Mouse (Mus musculus) embryonic stem cell, embryonic (primary cell): ENCODE measurements around the gene Plet1.

Experiments used
- CTCF ChIA-PET, 4 experiments: fragments of 300-600 bp in 2 of 4; fragments of 350-600 bp in 2 of 4; sonication (Branson Sonifier 250); formaldehyde crosslinking; loops; one replicate each; lab custom pipeline; 2022; ENCODE audit warnings: inconsistent platforms in 2 of 4; lab: Charles Lee
- POLR2A ChIA-PET, 4 experiments: fragments of 300-600 bp in 2 of 4; fragments of 350-600 bp in 2 of 4; sonication (Branson Sonifier 250); formaldehyde crosslinking; loops; one replicate each; lab custom pipeline; 2022; ENCODE audit warnings: antibody characterized with exemption in 4 of 4, inconsistent platforms in 1 of 4; lab: Charles Lee

The Plet1 gene

DNA sequence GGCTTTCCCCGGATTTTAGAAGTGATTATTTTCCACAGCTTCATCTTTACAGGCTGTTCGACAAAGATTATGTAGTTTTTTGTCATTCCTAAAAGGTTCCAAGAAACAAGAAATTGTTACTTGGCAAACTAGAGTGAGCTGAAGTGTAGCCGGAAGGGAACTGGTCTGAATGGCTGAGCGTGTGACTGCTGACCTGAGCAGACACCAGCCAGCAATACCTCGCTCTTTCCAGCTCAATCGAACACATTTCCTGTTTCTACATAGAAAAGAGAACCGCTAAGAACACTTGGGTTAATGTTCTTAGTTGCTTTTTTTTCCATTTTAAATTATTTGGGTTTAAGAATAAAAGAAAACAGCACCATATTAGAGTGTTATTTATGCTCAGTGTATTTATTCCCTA lies 45.8 kb downstream of the Plet1 start:
- CTCF ChIA-PET = interaction anchor here in 1 of 4 experiments (1.6 kb wide), 1 partner anchor 12 kb away, joined by 5 read pairs; the partner anchor contains the start of gene Pts
- POLR2A ChIA-PET = interaction anchor here in 1 of 4 experiments (1.2 kb wide), 1 partner anchor 90 kb away, joined by 3 read pairs; no protein-coding TSS in a partner anchor

DNA sequence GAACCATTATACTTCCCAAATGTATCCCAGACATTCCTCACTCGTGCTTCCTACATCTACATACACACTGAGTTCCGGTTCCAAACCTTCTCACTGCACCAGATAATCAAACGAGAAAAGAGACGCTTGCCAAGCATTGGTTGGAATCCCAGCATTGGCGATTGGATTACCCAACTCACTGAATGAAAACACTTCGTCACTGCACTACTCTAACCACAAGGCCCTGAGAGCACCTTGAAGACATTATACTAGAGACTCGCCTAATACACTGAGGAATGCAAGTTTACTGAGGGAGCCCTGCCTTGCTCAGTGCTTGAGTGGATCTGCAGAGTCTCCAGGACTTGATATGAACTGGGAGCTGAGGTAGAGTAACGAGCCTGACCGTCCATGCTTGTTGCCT lies 48.1 kb downstream of the Plet1 start:
- CTCF ChIA-PET = no interaction called here
- POLR2A ChIA-PET = no interaction called here

- ChIA-PET CTCF (no interaction called here), POLR2A (no interaction called here)
Measured at GRCm38 (mm10) chr9:50547859-50548478, 53.6 kb downstream of the Plet1 start.

DNA sequence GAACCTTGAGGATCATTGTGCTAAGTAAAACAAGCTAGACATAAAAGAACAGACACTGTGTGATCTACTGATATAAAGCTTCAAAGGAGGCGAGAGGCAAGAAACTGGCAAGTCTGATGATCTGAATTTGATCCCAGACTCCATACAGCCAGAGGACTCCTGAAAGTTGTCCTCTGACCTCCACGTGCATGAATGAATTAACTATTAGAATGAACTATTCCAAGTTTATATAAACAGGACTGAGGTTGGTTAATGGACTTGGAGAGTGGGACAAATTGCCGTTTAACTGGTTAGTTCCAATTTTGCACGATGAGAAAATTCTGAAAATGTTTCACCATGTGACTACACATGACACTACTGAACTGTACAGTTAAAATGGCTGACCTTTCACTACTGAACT lies 54.6 kb downstream of the Plet1 start:
- ChIA-PET CTCF (no interaction called here), POLR2A (no interaction called here)

DNA sequence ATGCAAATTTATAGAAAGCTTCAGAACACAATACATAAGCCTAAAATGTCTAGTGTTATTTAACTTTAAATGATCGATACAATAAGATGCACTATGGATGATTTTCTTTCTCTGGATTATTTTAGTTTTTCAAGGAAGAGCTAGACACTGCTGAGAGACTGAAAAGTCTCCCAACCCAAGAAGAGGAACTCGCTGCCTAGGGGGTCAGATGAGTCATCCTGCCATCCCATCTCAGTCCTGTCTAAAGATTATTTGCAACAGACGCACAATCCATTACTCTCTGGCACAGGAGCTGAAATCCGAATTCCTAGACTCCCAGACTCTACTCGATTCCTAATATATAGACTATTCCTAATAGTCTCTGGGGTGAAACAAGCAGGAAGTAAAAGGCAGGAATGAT lies 57.9 kb downstream of the Plet1 start:
- CTCF ChIA-PET = interaction anchor here in 1 of 4 experiments (0.6 kb wide), 1 partner anchor 476 kb away, joined by 3 read pairs; no protein-coding TSS in a partner anchor
- POLR2A ChIA-PET = no interaction called here

- ChIA-PET POLR2A (interaction anchor here in 1 of 4 experiments (0.6 kb wide), 1 partner anchor 432 kb away, joined by 3 read pairs; no protein-coding TSS in a partner anchor), CTCF (interaction anchor here in 3 of 4 experiments (0.5 to 1.8 kb wide), 5 partner anchors 25 to 221 kb away, joined by 3 to 5 read pairs (median 3); partner anchors contain the start of gene Pts (in 1 of the 3))
Measured at GRCm38 (mm10) chr9:50553547-50553946, 59.2 kb downstream of the Plet1 start.

- ChIA-PET CTCF (interaction anchor here in 3 of 4 experiments (0.7 to 1.8 kb wide), 5 partner anchors 26 to 102 kb away, joined by 3 to 5 read pairs (median 5); partner anchors contain the start of gene Pts (in 3 of the 3)), POLR2A (interaction anchor here in 2 of 4 experiments (0.6 to 1.1 kb wide), 4 partner anchors 10 to 431 kb away, joined by 3 read pairs; no protein-coding TSS in a partner anchor)
Measured at GRCm38 (mm10) chr9:50554241-50555093, 60.1 kb downstream of the Plet1 start, which contains the start of gene Il18. Gene Il18 (plus strand): TSS chr9:50554827.

GRCm38 (mm10) chr9:50555094-50555446 lies 60.7 kb downstream of the Plet1 start, which contains the start of gene Bco2:
Gene Bco2 (minus strand): TSS chr9:50555181.
- CTCF ChIA-PET = interaction anchor here in 2 of 4 experiments (1.1 to 1.7 kb wide), 3 partner anchors 26 to 103 kb away, joined by 5 read pairs; partner anchors contain the start of gene Pts (in 2 of the 2)

More at GRCm38 (mm10) chr9:50555094-50555446, 60.7 kb downstream of the Plet1 start, which contains the start of gene Bco2:
- POLR2A ChIA-PET = interaction anchor here in 1 of 4 experiments (1.0 to 1.1 kb wide), 2 partner anchors 17 to 47 kb away, joined by 3 read pairs; no protein-coding TSS in a partner anchor
